Comparison of ENCODE assay signal across 19 mouse cellular contexts in the genomic region with DNA sequence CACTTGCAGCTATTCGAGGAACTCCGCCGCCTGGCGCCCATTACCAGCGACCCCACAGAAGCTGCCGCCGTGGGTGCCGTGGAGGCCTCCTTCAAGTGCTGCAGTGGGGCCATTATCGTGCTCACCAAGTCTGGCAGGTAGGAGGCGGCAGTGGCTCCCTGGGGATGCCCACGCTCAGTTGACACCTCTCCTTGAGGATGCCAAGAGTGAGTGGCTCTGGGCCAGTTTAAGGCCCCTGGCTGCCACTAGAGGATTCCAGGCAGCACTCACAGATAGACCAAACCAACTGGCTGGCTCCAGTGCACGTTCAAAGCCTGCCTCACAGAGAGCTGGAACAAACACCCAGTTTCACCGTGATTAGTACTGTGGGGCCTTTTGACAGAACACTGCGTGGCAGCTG. TPM values are rescaled to one million over a fixed set of nuclear protein-coding genes. Genes with fewer than 3 reads are reported as not detected.
DNase-seq lines count a peak whose midpoint lies in the region; TF ChIP-seq lines count a peak whose summit lies in the region.
"Had no signal": no experiment of that assay in that cellular context is flagged by ENCODE, and none has a peak within 500 bp of the region (broad histone marks: within the 10 kb centered on the region; RNA-seq: fewer than 3 reads in every experiment).

No protein-coding gene starts in this region.

- intact Hi-C loops in gastrocnemius, adult 2 months (cut with DNase I), result no loop called here

- TF ChIP-seq CTCF in gastrocnemius, adult 2 months (IDR thresholded peaks at IDR 0.05), result peak; percentile 37; the same call in 1 of the 2 replicates
- TF ChIP-seq CTCF in layer of hippocampus, adult 2 months (conservative IDR thresholded peaks at IDR 0.05), result peak; percentile 17; the same call in 1 of the 2 replicates
- no peak for TF ChIP-seq CTCF in ES-Bruce4 (IDR thresholded peaks at IDR 0.05; ENCODE audit: low read depth, low read length)

- H3K4me3 ChIP-seq in gastrocnemius, adult 2 months, result no peak overlapping the region
- no peak overlapping the region for H3K4me3 ChIP-seq in layer of hippocampus, adult 2 months
- H3K4me3 ChIP-seq in ES-Bruce4 (ENCODE audit: low read depth, low read length), result no peak overlapping the region
- H3K4me3 ChIP-seq: embryonic facial prominence, embryonic 15.5 days; forebrain, embryonic 10.5 days; limb, embryonic 15.5 days; neural tube, embryonic 12.5 days had no signal

- no peaks in the 10 kb centered on the region for H3K9me3 ChIP-seq in ES-Bruce4 (replicated peaks; ENCODE audit: control insufficient read depth, insufficient read depth, low read length, poor library complexity, severe bottlenecking)
- H3K9me3 ChIP-seq: embryonic facial prominence, embryonic 15.5 days; forebrain, embryonic 10.5 days; limb, embryonic 15.5 days; neural tube, embryonic 12.5 days had no signal

- H3K9ac ChIP-seq in ES-Bruce4 (ENCODE audit: low read depth, poor library complexity, severe bottlenecking), result no peak overlapping the region
- H3K9ac ChIP-seq: embryonic facial prominence, embryonic 15.5 days; limb, embryonic 15.5 days; neural tube, embryonic 12.5 days had no signal

- no peaks in the 10 kb centered on the region for H3K27me3 ChIP-seq in ES-Bruce4 (ENCODE audit: control insufficient read depth, insufficient read depth, low read length, poor library complexity, severe bottlenecking)
- H3K27me3 ChIP-seq: embryonic facial prominence, embryonic 15.5 days; limb, embryonic 15.5 days had no signal

- H3K36me3 ChIP-seq in ES-Bruce4 (ENCODE audit: control insufficient read depth, insufficient read depth, low read length, poor library complexity, severe bottlenecking), result peaks cover 75% of the 10 kb centered on the region

- peak overlapping the region; percentile 99 for H3K27ac ChIP-seq in gastrocnemius, adult 2 months
- H3K27ac ChIP-seq in layer of hippocampus, adult 2 months, result peak overlapping the region; percentile 53; the same call in 1 of the 2 replicates
- H3K27ac ChIP-seq in ES-Bruce4 (ENCODE audit: insufficient read depth, low read length), result peak overlapping the region; percentile 19; the same call in 1 of the 2 replicates
- H3K27ac ChIP-seq: embryonic facial prominence, embryonic 15.5 days; forebrain, embryonic 10.5 days; kidney, postnatal 0 days; limb, embryonic 15.5 days; neural tube, embryonic 12.5 days had no signal

- no peak for TF ChIP-seq POLR2A in ES-Bruce4 (IDR thresholded peaks at IDR 0.05; ENCODE audit: insufficient read depth, low read length)

- H3K4me1 ChIP-seq in ES-Bruce4 (ENCODE audit: control insufficient read depth, insufficient read depth, low read length), result peaks cover 2% of the 10 kb centered on the region

- TF ChIP-seq EP300 in ES-Bruce4 (IDR thresholded peaks at IDR 0.05; ENCODE audit: insufficient read depth, low read depth, low read length), result no peak

- peak; percentile 82 for DNase-seq in gastrocnemius, adult 2 months
- no peak for DNase-seq in gastrocnemius, postnatal 4 days (ENCODE audit: low spot score in 2 of 2)
- no peak for DNase-seq in layer of hippocampus, adult 2 months (ENCODE audit: low spot score in 2 of 2)
- DNase-seq in layer of hippocampus, adult 8-10 months (ENCODE audit: low spot score in 2 of 2), result no peak
- DNase-seq in ZHBTc4 (ENCODE audit: low read depth, low spot score), result peak; percentile 11
- no peak for DNase-seq in frontal cortex, postnatal 14 days (ENCODE audit: low spot score in 2 of 2)
- DNase-seq: adrenal gland, adult 2 months; cerebellum, adult 8-10 months; kidney, adult 11 months; lung, adult 18-20 months; right cerebral cortex, postnatal 25 days; thymus, postnatal 25 days had no signal

RNA-seq across cellular contexts. Expression of a gene that starts 4.3 kb away (rescaled TPM):
- under 1 TPM; 0.11 to 0.13 TPM for total RNA-seq in gastrocnemius, adult 2 months (2021)
- total RNA-seq in gastrocnemius, postnatal 4 days (2021), result under 1 TPM; 0.54 to 0.60 TPM
- total RNA-seq in layer of hippocampus, adult 2 months (2021), result 1 to 10 TPM; 5.7 to 7.5 TPM
- total RNA-seq in layer of hippocampus, adult 8-10 months (2022), result 1 to 10 TPM; 6.5 to 9.7 (median 7.3) TPM
- polyA plus RNA-seq in ES-Bruce4 (2011; ENCODE audit: insufficient read depth, insufficient read length, low read depth, missing spikeins), result 4.5 and 5.2 TPM in 2 replicates
- total RNA-seq: megakaryocyte-erythroid progenitor cell, adult 5-6 weeks had no signal

RNA-seq across cellular contexts. Expression of a gene that starts 19.4 kb away (rescaled TPM):
- total RNA-seq in gastrocnemius, adult 2 months (2021), result 1,000 to 10,000 TPM; 2,556 to 3,331 TPM
- 1,000 to 10,000 TPM; 1,566 to 1,695 TPM for total RNA-seq in gastrocnemius, postnatal 4 days (2021)
- 1,000 to 10,000 TPM; 1,301 to 1,421 TPM for total RNA-seq in layer of hippocampus, adult 2 months (2021)
- 1,000 to 10,000 TPM; 1,385 to 1,484 (median 1,437) TPM for total RNA-seq in layer of hippocampus, adult 8-10 months (2022)
- 2,048 and 2,433 TPM in 2 replicates for polyA plus RNA-seq in ES-Bruce4 (2011; ENCODE audit: insufficient read depth, insufficient read length, low read depth, missing spikeins)

RNA-seq across cellular contexts. Expression of a gene that starts 58.5 kb away (rescaled TPM):
- total RNA-seq in gastrocnemius, adult 2 months (2021), result 10 to 100 TPM; 25.7 to 26.0 TPM
- 10 to 100 TPM; 22.2 to 24.0 TPM for total RNA-seq in gastrocnemius, postnatal 4 days (2021)
- 100 to 1,000 TPM; 129 to 132 TPM for total RNA-seq in layer of hippocampus, adult 2 months (2021)
- total RNA-seq in layer of hippocampus, adult 8-10 months (2022), result 100 to 1,000 TPM; 118 to 145 (median 127) TPM
- 28.3 and 30.9 TPM in 2 replicates for polyA plus RNA-seq in ES-Bruce4 (2011; ENCODE audit: insufficient read depth, insufficient read length, low read depth, missing spikeins)

Comparison
In these comparisons a context has a peak if more than half of its experiments do, and no peak if none do; other contexts are left out.
1. DNase-seq: peak in gastrocnemius, adult 2 months (single experiment) and ZHBTc4 (single experiment); none in gastrocnemius, postnatal 4 days (0 of 2), layer of hippocampus, adult 2 months (0 of 2), layer of hippocampus, adult 8-10 months (0 of 2) and frontal cortex, postnatal 14 days (0 of 2).
2. H3K27ac ChIP-seq: peak in every context shown above with its lines; median percentile 99 in gastrocnemius, adult 2 months; 53 in layer of hippocampus, adult 2 months; 19 in ES-Bruce4.
3. RNA of a gene that starts 4.3 kb away (total RNA-seq): 6.5 to 9.7 TPM in layer of hippocampus, adult 8-10 months and 5.7 to 7.5 TPM in layer of hippocampus, adult 2 months; 0.54 to 0.60 TPM in gastrocnemius, postnatal 4 days and 0.11 to 0.13 TPM in gastrocnemius, adult 2 months; every median in the first group is over 4 times any median in the second.
4. RNA of a gene that starts 58.5 kb away (total RNA-seq): 118 to 145 TPM in layer of hippocampus, adult 8-10 months and 129 to 132 TPM in layer of hippocampus, adult 2 months; 25.7 to 26.0 TPM in gastrocnemius, adult 2 months and 22.2 to 24.0 TPM in gastrocnemius, postnatal 4 days; every median in the first group is over 4 times any median in the second.